Mouse (Mus musculus) forebrain, embryonic 12.5 days (tissue): Measurements from ENCODE around the gene Map3k14. TPM values are rescaled to one million over a fixed set of nuclear protein-coding genes. Genes with fewer than 3 reads are reported as not detected.

Experiments used
- ATAC-seq: fragments of 200-750 bp; cut with Nextera tagmentation; 2 replicates; pipeline ENCODE4 v1.8.0; 2017; ENCODE audit warnings: moderate TSS enrichment; ENCODE audit not compliant: low FRiP score
- H3K27ac ChIP-seq: fragments of 300-500 bp; sonication (generic); 2 replicates; pipeline ENCODE4 v1.5.1; 2016; ENCODE audit warnings: mild to moderate bottlenecking
- H3K27me3 ChIP-seq: fragments of 300-500 bp; sonication (generic); 2 replicates; pipeline ENCODE4 v1.6.1; 2016; ENCODE audit warnings: mild to moderate bottlenecking
- H3K36me3 ChIP-seq: fragments of 300-500 bp; sonication (generic); replicated peaks from 2 replicates; pipeline ENCODE4 v1.6.1; 2016; ENCODE audit warnings: mild to moderate bottlenecking
- H3K4me1 ChIP-seq: fragments of 300-500 bp; sonication (generic); 2 replicates; pipeline ENCODE4 v1.6.1; 2016
- H3K4me2 ChIP-seq: fragments of 300-500 bp; sonication (generic); 2 replicates; pipeline ENCODE4 v1.6.1; 2016; ENCODE audit warnings: mild to moderate bottlenecking, moderate library complexity
- H3K4me3 ChIP-seq: fragments of 300-500 bp; sonication (generic); replicated peaks from 2 replicates; pipeline ENCODE4 v1.5.1; 2016; ENCODE audit warnings: mild to moderate bottlenecking
- H3K9ac ChIP-seq: fragments of 300-500 bp; sonication (generic); 2 replicates; pipeline ENCODE4 v1.6.1; 2016; ENCODE audit warnings: mild to moderate bottlenecking
- H3K9me3 ChIP-seq: fragments of 300-500 bp; sonication (generic); 2 replicates; pipeline ENCODE4 v1.6.1; 2016
- WGBS: fragments of 180-500 bp; shearing (Covaris S2); methylation state at CpG from one replicate; pipeline ENCODE4 v1.1.7; 2016; 5-methylcytosine and 5-hydroxymethylcytosine counted together
- polyA plus RNA-seq: library from polyadenylated mRNA; unstranded; fragments of >200 nt; fragmentation: Nextera tagmentation; extraction: Ambion mirVana; gene quantifications from 2 replicates; pipeline ENCODE4 v1.2.1, GENCODE M21; 2016

Gene Map3k14
- polyA plus RNA-seq, 1 experiment from 2014 or later, result 4.6 TPM

- Histone ChIP-seq H3K9ac (no peak overlapping the region), H3K4me2 (no peak overlapping the region), H3K27ac (no peak overlapping the region), H3K36me3 (no peaks in the 10 kb centered on the region), H3K9me3 (no peaks in the 10 kb centered on the region), H3K27me3 (peaks cover 100% of the 10 kb centered on the region), H3K4me1 (peaks cover 29% of the 10 kb centered on the region), H3K4me3 (no peak overlapping the region)
- WGBS, result 86% methylated on average over 5 of the region's 5 CpGs
- no peak for ATAC-seq
These were observed 71.6 kb downstream of the Map3k14 start for GRCm38 (mm10) chr11:103195656-103196055.

DNA sequence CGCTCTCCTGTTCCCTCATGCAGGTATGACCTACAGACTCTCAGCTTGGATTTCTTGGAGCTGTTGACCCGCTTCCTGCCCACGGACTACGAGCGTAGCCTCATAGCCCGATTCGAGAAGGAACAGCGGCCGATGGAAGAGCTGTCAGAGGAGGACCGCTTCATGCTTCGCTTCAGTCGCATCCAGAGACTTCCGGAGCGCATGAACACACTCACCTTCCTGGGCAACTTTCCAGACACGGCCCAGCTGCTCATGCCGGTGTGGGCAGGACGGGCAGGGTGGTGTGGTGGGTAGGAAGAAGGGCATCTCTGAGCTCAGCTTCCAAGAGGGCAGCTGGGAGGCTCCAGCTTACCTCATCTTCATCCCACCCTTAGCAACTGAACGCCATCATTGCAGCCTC is 72.0 kb downstream of the Map3k14 start:
- Histone ChIP-seq H3K27ac (no peak overlapping the region), H3K4me2 (no peak overlapping the region), H3K9me3 (no peaks in the 10 kb centered on the region), H3K4me3 (no peak overlapping the region), H3K36me3 (no peaks in the 10 kb centered on the region), H3K9ac (no peak overlapping the region), H3K27me3 (peaks cover 100% of the 10 kb centered on the region), H3K4me1 (peaks cover 29% of the 10 kb centered on the region)
- 90% methylated on average over 18 of the region's 18 CpGs for WGBS
- ATAC-seq, result no peak

DNA sequence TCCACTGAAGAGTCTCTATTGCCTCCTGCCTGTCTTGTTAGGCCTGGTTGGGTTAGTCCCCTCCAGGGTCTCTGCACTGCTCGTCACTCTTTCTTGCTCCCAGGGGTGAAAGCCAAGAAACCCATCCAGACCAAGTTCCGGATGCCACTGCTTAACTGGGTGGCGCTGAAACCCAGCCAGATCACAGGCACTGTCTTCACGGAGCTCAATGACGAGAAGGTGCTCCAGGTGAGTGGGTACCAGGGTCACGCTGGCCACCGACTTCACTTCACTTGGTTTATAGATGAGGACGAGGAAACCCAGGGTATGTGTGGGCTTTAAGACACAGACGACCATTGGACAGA is 73.5 kb downstream of the Map3k14 start:
- no peaks in the 10 kb centered on the region for H3K36me3 ChIP-seq
- H3K4me1 ChIP-seq, result peaks cover 18% of the 10 kb centered on the region
- no peak overlapping the region for H3K27ac ChIP-seq
- peaks cover 99% of the 10 kb centered on the region for H3K27me3 ChIP-seq
- no peak overlapping the region for H3K9ac ChIP-seq
- H3K4me2 ChIP-seq, result no peak overlapping the region
- no peak overlapping the region for H3K4me3 ChIP-seq
- no peak for ATAC-seq
- no peaks in the 10 kb centered on the region for H3K9me3 ChIP-seq
- WGBS, result 29% methylated on average over 9 of the region's 9 CpGs

- H3K27me3 ChIP-seq, result peaks cover 93% of the 10 kb centered on the region
- no peaks in the 10 kb centered on the region for H3K36me3 ChIP-seq
- H3K4me1 ChIP-seq, result peaks cover 12% of the 10 kb centered on the region
- H3K9ac ChIP-seq, result peak overlapping the region; percentile 38; the same call in 1 of the 2 replicates
- 3% methylated on average over 43 of the region's 44 CpGs for whole genome bisulfite sequencing
- 0 out of 2 replicates have a peak, but pooled peaks have one; percentile 36 for ATAC-seq
- H3K4me2 ChIP-seq, result peak overlapping the region; percentile 56
- H3K27ac ChIP-seq, result no peak overlapping the region
- H3K4me3 ChIP-seq, result peak overlapping the region; percentile 26
- no peaks in the 10 kb centered on the region for H3K9me3 ChIP-seq
These were observed 74.1 kb downstream of the Map3k14 start for GRCm38 (mm10) chr11:103192956-103193824.

- H3K9ac ChIP-seq, result peak overlapping the region; percentile 38; the same call in 1 of the 2 replicates
- H3K27me3 ChIP-seq, result peaks cover 88% of the 10 kb centered on the region
- peak overlapping the region; percentile 56 for H3K4me2 ChIP-seq
- H3K4me1 ChIP-seq, result peaks cover 12% of the 10 kb centered on the region
- no peak for ATAC-seq
- H3K9me3 ChIP-seq, result no peaks in the 10 kb centered on the region
- H3K4me3 ChIP-seq, result peak overlapping the region; percentile 26
- no peaks in the 10 kb centered on the region for H3K36me3 ChIP-seq
- no peak overlapping the region for H3K27ac ChIP-seq
- WGBS, result 18% methylated on average over 28 of the region's 28 CpGs
These were observed 74.9 kb downstream of the Map3k14 start for GRCm38 (mm10) chr11:103192230-103192955.

DNA sequence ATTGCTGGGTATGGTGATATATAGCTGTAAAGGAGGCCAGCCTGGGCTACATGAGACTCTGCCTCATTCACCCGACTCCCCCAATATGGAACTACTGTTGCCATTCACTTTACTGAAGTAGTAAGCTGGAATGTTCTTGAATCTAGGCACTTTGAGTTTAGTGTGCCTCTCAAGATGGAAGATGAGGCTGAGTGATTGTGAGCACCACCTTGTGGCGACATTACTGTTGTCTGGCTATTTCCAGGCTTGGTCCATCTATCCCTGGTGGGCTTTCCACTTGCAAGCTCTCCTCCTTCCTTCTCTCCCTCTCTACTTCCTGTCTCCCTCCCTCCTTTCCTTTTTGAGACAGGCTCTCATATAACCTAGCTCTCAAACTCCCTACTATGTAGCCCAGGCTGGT is 82.4 kb downstream of the Map3k14 start:
- Histone ChIP-seq H3K9me3 (no peaks in the 10 kb centered on the region), H3K4me3 (no peak overlapping the region), H3K9ac (no peak overlapping the region), H3K4me1 (no peaks in the 10 kb centered on the region), H3K27me3 (peaks cover 34% of the 10 kb centered on the region), H3K27ac (no peak overlapping the region), H3K36me3 (no peaks in the 10 kb centered on the region), H3K4me2 (no peak overlapping the region)
- 40% methylated on average over 2 of the region's 2 CpGs for WGBS
- no peak for ATAC-seq

DNA sequence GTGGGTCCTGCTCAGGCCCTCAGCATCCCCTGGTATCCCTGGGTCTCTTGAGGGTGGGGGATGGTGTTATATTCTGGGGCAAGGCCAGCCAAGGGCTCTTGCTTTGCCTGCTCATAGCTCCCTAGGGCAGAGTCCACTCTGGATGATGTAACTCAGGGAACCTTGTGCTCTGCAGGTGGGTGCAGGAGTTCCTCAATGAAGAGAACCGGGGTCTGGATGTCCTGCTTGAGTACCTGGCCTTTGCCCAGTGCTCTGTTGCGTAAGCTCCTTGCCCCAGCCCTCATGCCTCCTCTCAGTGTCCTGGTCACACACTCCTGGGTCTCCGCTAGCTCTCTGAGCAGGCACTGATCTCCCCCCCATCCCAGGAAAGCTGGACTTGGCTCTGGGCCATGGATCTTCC is 85.4 kb downstream of the Map3k14 start:
- H3K27ac ChIP-seq, result no peak overlapping the region
- 80% methylated on average over 3 of the region's 3 CpGs for WGBS
- no peak for ATAC-seq
- no peaks in the 10 kb centered on the region for H3K4me1 ChIP-seq
- H3K9me3 ChIP-seq, result no peaks in the 10 kb centered on the region
- no peak overlapping the region for H3K9ac ChIP-seq
- H3K27me3 ChIP-seq, result peaks cover 19% of the 10 kb centered on the region; the same call in 1 of the 2 replicates
- H3K36me3 ChIP-seq, result no peaks in the 10 kb centered on the region
- H3K4me2 ChIP-seq, result no peak overlapping the region
- H3K4me3 ChIP-seq, result no peak overlapping the region

- ATAC-seq, result no peak
- 80% methylated on average over 9 of the region's 9 CpGs for WGBS
- H3K9me3 ChIP-seq, result no peaks in the 10 kb centered on the region
These were observed 85.9 kb downstream of the Map3k14 start for GRCm38 (mm10) chr11:103181349-103181748.

DNA sequence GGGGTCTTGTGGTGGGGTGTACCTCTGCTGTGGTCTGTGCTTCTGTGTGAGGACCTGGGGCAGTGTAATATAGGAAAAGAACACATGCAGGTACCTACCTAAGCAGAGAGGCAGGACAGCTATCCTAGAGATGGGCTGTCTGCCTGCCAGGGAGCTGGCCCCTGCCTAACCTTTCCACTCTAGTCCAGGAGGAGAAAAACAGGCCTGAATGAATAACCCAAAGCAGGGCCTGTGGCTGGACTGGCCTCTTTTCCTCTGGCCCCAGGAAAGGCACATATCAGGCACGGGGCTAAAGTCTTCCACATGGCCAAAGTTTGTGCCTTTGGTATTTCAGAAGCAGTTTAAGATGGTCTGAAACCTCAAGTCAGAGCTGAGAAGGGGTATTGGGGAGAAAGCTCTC is 86.8 kb downstream of the Map3k14 start:
- Histone ChIP-seq H3K27ac (no peak overlapping the region), H3K4me3 (no peak overlapping the region), H3K4me2 (no peak overlapping the region), H3K27me3 (peaks cover 16% of the 10 kb centered on the region; the same call in 1 of the 2 replicates), H3K9ac (no peak overlapping the region), H3K4me1 (no peaks in the 10 kb centered on the region), H3K36me3 (no peaks in the 10 kb centered on the region), H3K9me3 (no peaks in the 10 kb centered on the region)
- WGBS, result 75% methylated on average over 1 of the region's 1 CpGs
- no peak for ATAC-seq

More at GRCm38 (mm10) chr11:103181349-103181748, 85.9 kb downstream of the Map3k14 start:
- Histone ChIP-seq H3K4me3 (no peak overlapping the region), H3K4me1 (no peaks in the 10 kb centered on the region), H3K36me3 (no peaks in the 10 kb centered on the region), H3K27me3 (peaks cover 19% of the 10 kb centered on the region; the same call in 1 of the 2 replicates), H3K27ac (no peak overlapping the region), H3K4me2 (no peak overlapping the region), H3K9ac (no peak overlapping the region)

DNA sequence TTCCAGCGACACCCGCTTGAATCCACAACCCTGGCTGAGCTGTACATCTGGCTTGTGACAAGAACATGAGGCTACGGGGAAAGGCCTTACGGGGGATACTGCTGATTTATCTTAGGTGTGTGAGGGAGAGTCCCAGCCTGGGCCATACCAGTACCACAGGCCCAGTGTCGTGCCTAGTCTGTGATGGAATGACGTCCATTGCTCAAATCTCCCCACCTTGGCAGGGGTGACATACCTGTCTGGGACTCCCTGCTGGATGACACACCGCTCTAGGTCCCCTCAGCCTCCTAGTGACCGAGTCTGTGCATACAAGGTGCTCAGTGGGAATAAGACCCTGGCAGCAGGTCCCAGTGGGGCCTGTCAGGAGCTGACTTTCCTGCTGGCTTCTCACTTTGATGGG is 88.5 kb downstream of the Map3k14 start:
- Histone ChIP-seq H3K9ac (no peak overlapping the region), H3K27ac (no peak overlapping the region), H3K4me2 (no peak overlapping the region), H3K4me3 (no peak overlapping the region), H3K4me1 (peaks cover 4% of the 10 kb centered on the region; the same call in 1 of the 2 replicates), H3K9me3 (no peaks in the 10 kb centered on the region), H3K27me3 (peaks cover 22% of the 10 kb centered on the region; the same call in 1 of the 2 replicates), H3K36me3 (no peaks in the 10 kb centered on the region)
- WGBS, result 88% methylated on average over 8 of the region's 8 CpGs
- no peak for ATAC-seq

DNA sequence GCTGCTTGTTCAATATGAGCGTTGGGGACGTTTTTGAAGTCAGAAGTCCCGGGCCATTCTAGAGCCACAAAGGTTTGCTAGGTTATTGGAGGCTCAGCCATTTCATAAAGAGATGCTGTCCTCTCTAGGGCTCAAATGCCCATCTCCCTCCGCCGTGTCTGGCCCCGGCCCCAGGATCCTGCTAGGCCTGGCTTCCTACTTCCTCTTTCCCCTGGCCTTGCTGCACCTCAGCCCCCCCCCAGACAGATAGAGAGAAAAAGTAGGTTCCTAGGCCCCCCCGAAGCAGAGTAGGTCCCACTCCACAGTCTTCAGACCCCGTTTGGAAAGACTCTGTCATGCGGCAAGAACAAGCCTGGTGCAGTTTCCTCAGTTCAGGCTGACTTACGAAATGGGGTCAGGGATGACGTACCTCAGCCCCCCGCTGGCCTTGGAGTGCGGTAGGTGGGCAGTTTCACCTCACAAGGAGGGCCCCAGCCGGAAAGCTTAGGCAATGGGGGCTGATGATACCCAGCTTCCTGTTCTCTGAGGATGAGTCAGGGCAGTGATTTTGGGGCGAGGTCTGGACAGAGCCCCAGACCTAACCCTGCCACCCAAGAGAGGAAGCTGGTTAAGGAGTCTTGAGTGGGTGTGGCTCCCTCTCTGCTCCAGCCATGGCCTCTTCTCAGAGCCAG is 89.3 kb downstream of the Map3k14 start:
- no peaks in the 10 kb centered on the region for H3K36me3 ChIP-seq
- no peaks in the 10 kb centered on the region for H3K9me3 ChIP-seq
- no peak overlapping the region for H3K4me3 ChIP-seq
- ATAC-seq, result no peak
- peaks cover 4% of the 10 kb centered on the region; the same call in 1 of the 2 replicates for H3K4me1 ChIP-seq
- peaks cover 29% of the 10 kb centered on the region for H3K27me3 ChIP-seq
- H3K9ac ChIP-seq, result no peak overlapping the region
- 85% methylated on average over 15 of the region's 15 CpGs for WGBS
- no peak overlapping the region for H3K27ac ChIP-seq
- H3K4me2 ChIP-seq, result no peak overlapping the region

DNA sequence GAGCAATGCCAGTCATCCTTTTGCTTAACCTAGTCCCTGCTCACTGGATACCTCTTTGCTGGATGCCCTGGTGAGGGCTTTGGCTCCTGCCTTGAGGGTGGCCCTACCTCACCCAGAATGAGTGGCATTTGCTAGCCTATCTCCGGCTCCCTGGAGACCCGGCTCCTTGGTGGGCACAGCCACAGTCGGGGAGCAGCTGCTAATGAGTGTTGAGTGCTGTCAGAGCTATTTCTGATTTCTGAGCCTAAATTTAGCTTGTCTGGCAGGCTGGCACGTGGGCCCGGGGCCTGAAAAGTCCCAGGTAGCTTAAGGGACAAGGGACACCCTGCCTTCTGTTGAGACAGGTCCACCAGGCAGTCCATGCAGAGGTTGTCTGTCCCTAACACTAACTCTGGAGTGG is 90.1 kb downstream of the Map3k14 start:
- H3K27me3 ChIP-seq, result peaks cover 33% of the 10 kb centered on the region
- WGBS, result 83% methylated on average over 5 of the region's 5 CpGs
- no peak for ATAC-seq

More for the DNA sequence above, 90.1 kb downstream of the Map3k14 start:
- H3K27ac ChIP-seq, result no peak overlapping the region
- no peaks in the 10 kb centered on the region for H3K36me3 ChIP-seq
- H3K4me2 ChIP-seq, result no peak overlapping the region
- H3K9me3 ChIP-seq, result no peaks in the 10 kb centered on the region
- no peak overlapping the region for H3K4me3 ChIP-seq
- peaks cover 4% of the 10 kb centered on the region; the same call in 1 of the 2 replicates for H3K4me1 ChIP-seq
- no peak overlapping the region for H3K9ac ChIP-seq
